Mouse (Mus musculus) thymus, adult 2 months (tissue): ENCODE data around the gene Rpl6. TPM values are rescaled to one million over a fixed set of nuclear protein-coding genes. Genes with fewer than 3 reads are reported as not detected.
A peak's percentile ranks its signal among the peaks of the same experiment; 100 is the strongest.
"Not testable (repeated sequence)": the region's sequence is repeated elsewhere in the genome, so short reads cannot be mapped to it uniquely, and the experiment has no call there.

Experiments used
- DNase-seq: peaks from one replicate; pipeline ENCODE4 v3.0.0; 2021
- H3K27ac ChIP-seq: fragments of 200-500 bp; 2 replicates; pipeline ENCODE4 v1.5.1; 2012; ENCODE audit warnings: low read length, control low read depth; ENCODE audit not compliant: control insufficient read depth, insufficient read depth
- H3K27me3 ChIP-seq: fragments of 200-500 bp; 2 replicates; pipeline ENCODE4 v1.6.1; 2012; ENCODE audit warnings: mild to moderate bottlenecking, low read length, moderate library complexity, mixed read lengths; ENCODE audit not compliant: control insufficient read depth, insufficient read depth
- H3K36me3 ChIP-seq: fragments of 200-500 bp; 2 replicates; pipeline ENCODE4 v1.6.1; 2012; ENCODE audit warnings: mild to moderate bottlenecking, low read length, moderate library complexity; ENCODE audit not compliant: control insufficient read depth, insufficient read depth
- H3K4me1 ChIP-seq: fragments of 200-500 bp; replicated peaks from 2 replicates; pipeline ENCODE4 v1.6.1; 2012; ENCODE audit warnings: low read length; ENCODE audit not compliant: control insufficient read depth, insufficient read depth
- H3K4me3 ChIP-seq: fragments of 200-500 bp; 2 replicates; pipeline ENCODE4 v1.5.1; 2012; ENCODE audit warnings: mild to moderate bottlenecking, low read length, control low read depth, moderate library complexity; ENCODE audit not compliant: control insufficient read depth, insufficient read depth
- CTCF ChIP-seq: fragments of 200-500 bp; IDR thresholded peaks from 2 replicates; pipeline ENCODE4 v1.5.1; 2012; ENCODE audit warnings: mild to moderate bottlenecking, control low read depth, low read length, moderate library complexity, borderline replicate concordance; ENCODE audit not compliant: control insufficient read depth, poor library complexity, insufficient read depth; ENCODE audit errors: extremely low read depth
- POLR2A ChIP-seq: fragments of 200-500 bp; IDR thresholded peaks from 2 replicates; pipeline ENCODE4 v1.6.1; 2012; ENCODE audit warnings: mild to moderate bottlenecking, low read length, control low read depth, moderate library complexity; ENCODE audit not compliant: control insufficient read depth, poor library complexity, insufficient read depth; ENCODE audit errors: extremely low read depth
- WGBS: fragments of 180-500 bp; shearing (Covaris S2); methylation state at CpG from one replicate; pipeline ENCODE4 v1.1.7; 2018; 5-methylcytosine and 5-hydroxymethylcytosine counted together
- polyA plus RNA-seq: library from polyadenylated mRNA; depleted of rRNA; stranded (reverse); fragments of >200 nt; gene quantifications from 2 replicates; pipeline ENCODE4 v1.2.3, GENCODE M21; 2012

Gene Rpl6
- polyA plus RNA-seq, 1 experiment = 391 TPM

DNA sequence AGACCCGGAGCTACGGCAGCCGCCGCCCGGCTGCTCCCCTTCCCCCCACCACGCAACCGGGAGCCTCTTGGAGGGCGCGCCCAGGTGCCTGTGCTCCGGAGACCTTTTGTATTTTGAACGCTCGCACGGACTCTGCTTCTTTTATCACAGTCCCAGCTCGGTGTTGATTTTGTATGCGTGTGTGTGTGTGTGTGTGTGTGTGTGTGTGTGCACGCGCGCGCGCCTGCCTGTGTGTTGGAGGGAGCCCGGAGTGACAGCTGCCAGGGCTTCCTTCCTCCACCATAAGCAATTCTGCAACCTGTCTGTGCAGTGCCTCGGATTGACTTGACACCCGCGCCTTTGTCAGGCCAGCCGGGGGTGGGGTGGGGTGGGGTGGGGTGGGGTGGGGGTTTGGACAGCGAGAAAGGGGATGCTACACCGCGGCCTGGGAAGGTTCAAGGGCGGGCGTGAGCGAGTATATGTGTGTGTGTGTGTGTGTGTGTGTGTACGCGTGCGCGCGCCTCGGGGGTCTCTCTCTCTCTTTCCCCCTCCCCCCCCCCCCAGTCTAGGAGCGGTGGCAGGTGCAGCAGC, 16.5 kb downstream of the Rpl6 start:
- TF ChIP-seq CTCF = no peak
- TF ChIP-seq POLR2A = no peak
- Histone ChIP-seq H3K36me3 (no peaks in the 10 kb centered on the region), H3K4me1 (peaks cover 7% of the 10 kb centered on the region), H3K4me3 (peak overlapping the region; percentile 92), H3K27ac (peak overlapping the region; percentile 73), H3K27me3 (no peaks in the 10 kb centered on the region)
- DNase-seq = peak; percentile 64
- under 1% methylated on average over 36 of the region's 38 CpGs for WGBS

DNA sequence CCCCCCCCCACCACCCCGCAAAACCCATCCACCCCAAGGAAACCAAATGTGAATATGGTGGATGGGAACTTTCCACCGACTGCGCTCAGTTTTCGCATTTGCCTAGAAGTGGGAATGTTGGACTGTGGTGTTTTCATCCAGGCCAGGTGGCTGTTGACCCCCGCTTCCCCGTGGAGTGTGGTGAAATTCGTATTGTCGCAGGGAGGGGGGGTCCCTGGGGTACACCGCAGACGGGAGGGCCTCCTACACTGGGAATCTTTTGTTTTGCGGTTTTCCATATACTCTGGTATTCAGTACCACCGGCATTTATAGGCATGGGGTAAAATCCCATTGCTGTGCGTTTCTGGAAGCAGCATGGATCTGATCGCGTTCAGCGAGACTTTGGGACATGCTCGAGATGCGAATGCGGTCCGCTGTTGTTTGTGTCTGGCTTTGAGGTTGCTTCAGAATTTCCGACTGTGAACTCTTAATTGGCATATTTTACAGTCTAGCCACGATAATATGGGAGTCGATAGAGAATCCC, 17.1 kb downstream of the Rpl6 start:
- TF ChIP-seq CTCF (no peak), POLR2A (no peak)
- WGBS = 41% methylated on average over 23 of the region's 23 CpGs
- DNase-seq = no peak
- peaks cover 10% of the 10 kb centered on the region for H3K4me1 ChIP-seq
- no peak overlapping the region for H3K27ac ChIP-seq
- H3K27me3 ChIP-seq = no peaks in the 10 kb centered on the region
- H3K4me3 ChIP-seq = peak overlapping the region; percentile 92
- no peaks in the 10 kb centered on the region for H3K36me3 ChIP-seq

DNA sequence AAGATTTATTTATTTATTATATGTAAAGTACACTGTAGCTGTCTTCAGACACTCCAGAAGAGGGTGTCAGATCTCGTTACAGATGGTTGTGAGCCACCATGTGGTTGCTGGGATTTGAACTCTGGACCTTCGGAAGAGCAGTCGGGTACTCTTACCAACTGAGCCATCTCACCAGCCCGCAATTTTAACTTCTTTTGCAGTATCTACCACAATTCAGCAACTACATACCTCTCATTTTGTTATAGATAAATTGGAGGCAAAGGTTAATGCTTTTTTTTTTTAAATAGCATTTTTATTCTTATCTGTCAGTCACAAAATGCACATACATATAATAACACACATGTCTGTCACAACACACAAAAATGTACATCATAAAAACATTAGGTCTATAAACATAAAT, 19.7 kb downstream of the Rpl6 start:
- not testable (repeated sequence) for DNase-seq, H3K36me3 ChIP-seq, H3K4me3 ChIP-seq, H3K27me3 ChIP-seq, H3K27ac ChIP-seq
- H3K4me1 ChIP-seq = peaks cover 10% of the 10 kb centered on the region
- 97% methylated on average over 4 of the region's 4 CpGs for WGBS

DNA sequence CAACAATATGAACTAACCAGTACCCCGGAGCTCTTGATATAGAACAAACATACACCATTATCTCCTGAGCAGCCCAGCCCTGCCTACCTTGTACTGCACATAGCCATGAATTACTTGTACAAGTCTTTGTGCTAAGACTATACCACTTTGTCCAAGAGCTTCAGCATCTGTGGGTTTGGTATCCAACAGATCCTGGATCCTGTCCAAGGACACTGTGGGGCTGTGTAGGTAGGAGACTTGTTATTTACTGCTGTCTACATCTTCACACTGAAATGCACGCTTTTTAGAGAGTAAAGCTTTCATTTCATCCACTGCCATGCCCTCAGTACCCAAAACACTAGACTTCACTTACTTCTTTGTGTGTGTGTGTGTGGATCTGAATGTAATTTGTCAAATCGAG, 20.6 kb downstream of the Rpl6 start:
- peaks cover 9% of the 10 kb centered on the region for H3K4me1 ChIP-seq
- H3K27ac ChIP-seq = no peak overlapping the region
- no peak for DNase-seq
- TF ChIP-seq CTCF (no peak), POLR2A (no peak)
- H3K27me3 ChIP-seq = no peaks in the 10 kb centered on the region
- H3K36me3 ChIP-seq = no peaks in the 10 kb centered on the region
- H3K4me3 ChIP-seq = no peak overlapping the region
- WGBS = 70% methylated on average over 3 of the region's 3 CpGs

DNA sequence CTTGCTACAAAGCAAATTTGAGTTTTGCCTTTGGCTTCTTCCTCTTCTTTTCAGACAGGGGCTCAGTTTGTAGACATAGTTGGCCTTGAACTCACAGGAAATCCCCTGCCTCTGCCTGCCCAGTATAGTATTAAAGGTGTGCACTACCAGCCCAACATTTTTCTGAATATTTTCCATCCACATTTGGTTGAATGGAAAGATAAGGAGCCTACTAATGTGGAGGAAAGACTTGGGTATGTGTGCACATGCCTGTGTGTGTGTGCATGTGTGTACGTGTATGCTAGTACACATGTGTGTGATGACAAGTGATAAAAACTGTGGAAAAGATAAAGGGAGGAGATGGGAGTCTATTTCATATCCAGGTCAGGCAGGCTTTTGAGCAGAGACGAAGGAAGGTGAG, 21.6 kb downstream of the Rpl6 start:
- no peak overlapping the region for H3K4me3 ChIP-seq
- TF ChIP-seq POLR2A (no peak), CTCF (no peak)
- no peak for DNase-seq
- no peaks in the 10 kb centered on the region for H3K36me3 ChIP-seq
- H3K4me1 ChIP-seq = peaks cover 13% of the 10 kb centered on the region
- H3K27me3 ChIP-seq = no peaks in the 10 kb centered on the region
- 96% methylated on average over 2 of the region's 2 CpGs for whole genome bisulfite sequencing
- no peak overlapping the region for H3K27ac ChIP-seq

DNA sequence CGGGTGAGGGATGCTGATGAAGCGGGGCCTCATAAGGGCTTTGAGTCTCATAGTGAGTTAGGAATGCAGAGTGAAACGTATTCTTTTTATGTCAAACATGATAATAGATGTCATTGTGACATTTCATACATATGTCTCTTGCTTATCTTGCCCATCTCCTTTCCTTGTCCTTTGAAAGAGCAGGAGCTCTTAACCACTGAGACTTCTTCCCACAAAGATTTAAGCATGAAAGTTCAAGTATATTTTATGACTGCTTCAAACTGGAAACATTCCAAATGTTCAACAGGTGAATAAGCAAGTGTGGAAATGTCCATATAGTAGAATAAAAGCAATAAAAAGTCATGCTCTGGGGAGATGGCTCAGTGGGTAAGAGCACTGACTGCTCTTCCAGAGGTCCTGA, 22.1 kb downstream of the Rpl6 start:
- Histone ChIP-seq H3K27ac (no peak overlapping the region), H3K4me3 (no peak overlapping the region), H3K27me3 (no peaks in the 10 kb centered on the region), H3K36me3 (no peaks in the 10 kb centered on the region), H3K4me1 (peaks cover 13% of the 10 kb centered on the region)
- DNase-seq = no peak
- WGBS = 55% methylated on average over 3 of the region's 3 CpGs
- TF ChIP-seq POLR2A (no peak), CTCF (no peak)

DNA sequence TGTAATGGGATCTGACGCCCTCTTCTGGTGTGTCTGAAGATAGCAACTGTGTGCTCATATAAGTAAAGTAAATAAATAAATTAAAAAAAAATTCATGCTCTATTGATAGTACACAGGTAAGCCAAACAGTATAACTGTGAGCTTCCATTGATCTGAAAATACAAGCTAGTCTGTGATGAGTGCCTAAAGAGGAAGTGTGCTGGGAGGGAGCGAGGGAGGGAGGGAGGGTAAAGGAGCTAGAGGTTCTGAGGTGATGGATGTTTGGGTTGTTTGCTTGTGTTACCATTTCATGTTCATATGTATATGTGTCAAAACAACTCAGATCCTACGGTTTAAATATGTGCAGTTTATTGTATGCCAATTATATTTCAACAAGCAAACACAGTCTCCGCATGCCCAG, 22.6 kb downstream of the Rpl6 start:
- H3K27ac ChIP-seq = no peak overlapping the region
- TF ChIP-seq CTCF = no peak
- no peak for TF ChIP-seq POLR2A
- H3K4me3 ChIP-seq = no peak overlapping the region
- H3K27me3 ChIP-seq = no peaks in the 10 kb centered on the region
- no peak for DNase-seq
- H3K4me1 ChIP-seq = peaks cover 10% of the 10 kb centered on the region
- 79% methylated on average over 4 of the region's 4 CpGs for WGBS
- no peaks in the 10 kb centered on the region for H3K36me3 ChIP-seq

DNA sequence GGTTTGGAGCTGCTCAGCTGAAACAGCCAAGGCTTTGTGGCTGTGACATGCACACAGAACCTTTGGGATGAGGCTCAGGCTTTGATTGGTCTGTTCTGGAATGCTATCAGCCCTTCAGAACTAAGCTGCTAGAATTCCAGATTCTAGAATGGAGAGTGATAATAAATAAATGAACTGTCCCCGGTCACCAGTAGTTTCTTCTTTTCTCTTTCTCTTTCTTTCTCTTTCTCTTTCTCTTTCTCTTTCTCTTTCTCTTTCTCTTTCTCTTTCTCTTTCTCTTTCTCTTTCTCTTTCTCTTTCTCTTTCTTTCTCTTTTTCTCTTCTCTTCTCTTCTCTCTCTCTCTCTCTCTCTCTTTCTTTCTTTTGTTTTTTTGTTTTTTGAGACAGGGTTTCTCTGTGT, 23.0 kb downstream of the Rpl6 start:
- H3K27me3 ChIP-seq, H3K27ac ChIP-seq, H3K4me3 ChIP-seq, H3K36me3 ChIP-seq, DNase-seq: not testable (repeated sequence)
- 90% methylated on average over 1 of the region's 1 CpGs for WGBS
- peaks cover 10% of the 10 kb centered on the region for H3K4me1 ChIP-seq
